In the genomic region with DNA sequence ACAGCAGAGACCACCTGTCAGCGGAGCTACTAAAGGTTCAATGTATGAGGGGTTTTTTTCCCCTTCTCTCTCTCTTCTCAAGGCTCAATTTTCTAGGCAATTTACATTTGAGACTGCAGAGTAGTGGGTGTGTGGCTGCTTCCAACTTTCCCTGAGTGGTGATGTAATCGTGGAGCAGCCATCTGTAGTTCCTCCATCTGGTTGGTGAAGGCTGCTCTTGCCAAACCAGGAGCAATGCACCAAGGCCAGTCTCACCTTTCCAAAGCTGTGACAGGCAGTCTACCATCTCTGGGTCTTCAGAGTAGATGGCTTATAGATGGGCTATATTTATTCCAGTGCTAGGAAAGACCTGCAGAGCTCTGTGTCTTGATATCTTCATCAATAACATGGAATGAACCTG, we compare ENCODE assay signal across 13 mouse cellular contexts.
DNase-seq lines count a peak whose midpoint lies in the region; ATAC-seq and TF ChIP-seq lines count a peak whose summit lies in the region.
"Had no signal": no experiment of that assay in that cellular context is flagged by ENCODE, and none has a peak within 500 bp of the region (broad histone marks: within the 10 kb centered on the region; RNA-seq: fewer than 3 reads in every experiment).

No protein-coding gene starts in this region.

- H3K4me3 ChIP-seq in forebrain, embryonic 15.5 days = no peak overlapping the region
- H3K4me3 ChIP-seq in forebrain, embryonic 11.5 days (ENCODE audit: low read depth, low read length) = no peak overlapping the region
- H3K4me3 ChIP-seq in layer of hippocampus, adult 2 months = no peak overlapping the region
- no peak overlapping the region for H3K4me3 ChIP-seq in kidney, embryonic 14.5 days (ENCODE audit: low read length)

- H3K9ac ChIP-seq in forebrain, embryonic 15.5 days (replicated peaks) = no peak overlapping the region
- no peak overlapping the region for H3K9ac ChIP-seq in forebrain, embryonic 11.5 days (ENCODE audit: low read length)
- no peak overlapping the region for H3K9ac ChIP-seq in kidney, embryonic 14.5 days (ENCODE audit: low read depth, low read length)

- H3K4me2 ChIP-seq in forebrain, embryonic 15.5 days (replicated peaks) = no peak overlapping the region
- H3K4me2 ChIP-seq in forebrain, embryonic 11.5 days (ENCODE audit: low read depth, low read length, severe bottlenecking) = no peak overlapping the region
- no peak overlapping the region for H3K4me2 ChIP-seq in kidney, embryonic 14.5 days (replicated peaks; ENCODE audit: low read depth, low read length)

- ATAC-seq in forebrain, embryonic 15.5 days (replicated peaks) = peak; percentile 70
- ATAC-seq in forebrain, embryonic 11.5 days (replicated peaks; ENCODE audit: low FRiP score) = no peak
- no peak for ATAC-seq in kidney, embryonic 14.5 days (ENCODE audit: low FRiP score, low TSS enrichment)
- ATAC-seq: intestine, postnatal 0 days had no signal

- no peaks in the 10 kb centered on the region for H3K36me3 ChIP-seq in forebrain, embryonic 15.5 days
- no peaks in the 10 kb centered on the region for H3K36me3 ChIP-seq in forebrain, embryonic 11.5 days (ENCODE audit: control insufficient read depth, insufficient read depth, low read length)
- H3K36me3 ChIP-seq in kidney, embryonic 14.5 days (ENCODE audit: control insufficient read depth, insufficient read depth, low read length) = no peaks in the 10 kb centered on the region

- H3K4me1 ChIP-seq in forebrain, embryonic 15.5 days = peaks cover 7% of the 10 kb centered on the region; the same call in 1 of the 2 replicates
- H3K4me1 ChIP-seq in forebrain, embryonic 11.5 days (replicated peaks; ENCODE audit: control insufficient read depth, insufficient read depth, low read length) = no peaks in the 10 kb centered on the region
- H3K4me1 ChIP-seq in kidney, embryonic 14.5 days (ENCODE audit: control insufficient read depth, insufficient read depth, low read length) = no peaks in the 10 kb centered on the region

- WGBS in forebrain, embryonic 15.5 days = 65% methylated on average over 2 of the region's 2 CpGs
- WGBS in forebrain, embryonic 11.5 days = 98% methylated on average over 2 of the region's 2 CpGs
- WGBS in kidney, embryonic 14.5 days = 85% methylated on average over 2 of the region's 2 CpGs

- no peak for DNase-seq in forebrain, embryonic 11.5 days (ENCODE audit: low spot score)
- peak; percentile 95 for DNase-seq in cerebellum, adult 9-11 months
- DNase-seq in layer of hippocampus, adult 2 months (ENCODE audit: low spot score in 2 of 2) = peak; percentile 76 to 87
- DNase-seq in left cerebral cortex, postnatal 36 days (ENCODE audit: low spot score in 2 of 2) = peak; percentile 74 to 82
- no peak for DNase-seq in urinary bladder, postnatal 10 days (ENCODE audit: low spot score)
- DNase-seq in urinary bladder, adult 18-20 months (ENCODE audit: low spot score in 2 of 2) = no peak
- DNase-seq: gastrocnemius, postnatal 25 days; heart, postnatal 4 days; lung, adult 18-20 months had no signal

- intact Hi-C loops in left cerebral cortex, postnatal 36 days (cut with DNase I) = loop anchor here (5.0 to 10.0 kb wide), 2 partner anchors 35 to 253 kb away; no protein-coding TSS in a partner anchor

- 0 out of 2 replicates have a peak overlapping the region, but pooled peaks have one; percentile 33 for H3K27ac ChIP-seq in forebrain, embryonic 15.5 days (replicated peaks)
- no peak overlapping the region for H3K27ac ChIP-seq in forebrain, embryonic 11.5 days (ENCODE audit: low read depth, low read length)
- peak overlapping the region; percentile 81 for H3K27ac ChIP-seq in layer of hippocampus, adult 2 months
- no peak overlapping the region for H3K27ac ChIP-seq in kidney, embryonic 14.5 days (ENCODE audit: low read depth, low read length)
- H3K27ac ChIP-seq: stomach, postnatal 0 days had no signal

- TF ChIP-seq CTCF in layer of hippocampus, adult 2 months (conservative IDR thresholded peaks at IDR 0.05) = no peak

- H3K27me3 ChIP-seq in forebrain, embryonic 15.5 days = no peaks in the 10 kb centered on the region
- no peaks in the 10 kb centered on the region for H3K27me3 ChIP-seq in forebrain, embryonic 11.5 days (ENCODE audit: control insufficient read depth, insufficient read depth, low read length)
- H3K27me3 ChIP-seq in kidney, embryonic 14.5 days (ENCODE audit: control insufficient read depth, insufficient read depth, low read length) = no peaks in the 10 kb centered on the region

- H3K9me3 ChIP-seq in forebrain, embryonic 15.5 days = no peaks in the 10 kb centered on the region
- H3K9me3 ChIP-seq in forebrain, embryonic 11.5 days (ENCODE audit: control insufficient read depth, low read length) = no peaks in the 10 kb centered on the region
- H3K9me3 ChIP-seq in kidney, embryonic 14.5 days (ENCODE audit: control insufficient read depth, low read length) = no peaks in the 10 kb centered on the region

Comparison
In these comparisons a context has a peak if more than half of its experiments do, and no peak if none do; other contexts are left out.
1. H3K27ac ChIP-seq: peak in forebrain, embryonic 15.5 days (single experiment) and layer of hippocampus, adult 2 months (single experiment); none in forebrain, embryonic 11.5 days (single experiment) and kidney, embryonic 14.5 days (single experiment).
2. DNase-seq: peak in cerebellum, adult 9-11 months (single experiment), layer of hippocampus, adult 2 months (2 of 2) and left cerebral cortex, postnatal 36 days (2 of 2); none in forebrain, embryonic 11.5 days (single experiment), urinary bladder, postnatal 10 days (single experiment) and urinary bladder, adult 18-20 months (0 of 2).